Mouse (Mus musculus): Measurements from ENCODE around the gene Ugp2.
"Not testable (repeated sequence)": the region's sequence is repeated elsewhere in the genome, so short reads cannot be mapped to it uniquely, and the experiment has no call there.

The Ugp2 gene

DNA sequence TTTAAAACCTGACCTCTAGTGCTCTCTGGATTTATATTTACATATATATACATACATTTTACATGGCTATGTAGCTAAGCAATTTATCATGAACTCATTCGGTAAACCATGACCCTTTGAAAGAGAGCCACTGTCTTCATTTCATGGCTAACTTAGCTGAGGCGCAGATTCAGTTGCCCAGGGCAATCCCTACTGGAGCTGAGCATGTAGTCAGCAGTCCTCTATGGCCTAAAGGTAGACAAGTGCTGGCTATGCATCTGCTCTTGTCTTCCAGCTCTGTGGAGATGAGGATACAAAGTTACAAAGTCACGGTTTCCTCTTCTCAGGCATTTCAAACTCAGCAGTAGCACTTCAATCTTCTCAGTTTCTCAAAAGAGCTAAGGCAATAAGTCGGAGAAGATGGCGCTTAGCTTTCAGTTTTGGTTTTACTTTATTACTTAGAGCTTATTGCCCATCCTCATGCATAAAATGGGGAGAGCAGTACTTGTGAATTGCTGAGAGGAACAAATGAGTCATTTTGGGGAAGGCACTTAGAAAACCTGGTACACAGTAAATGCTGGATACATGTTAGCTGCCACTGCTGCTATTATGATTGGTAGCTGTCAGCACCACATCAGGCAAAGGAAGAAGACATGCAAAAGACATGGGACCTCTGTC is 38.2 kb downstream of the Ugp2 start:
- peak; percentile 21 for DNase-seq (ENCODE audit: low read depth)

DNA sequence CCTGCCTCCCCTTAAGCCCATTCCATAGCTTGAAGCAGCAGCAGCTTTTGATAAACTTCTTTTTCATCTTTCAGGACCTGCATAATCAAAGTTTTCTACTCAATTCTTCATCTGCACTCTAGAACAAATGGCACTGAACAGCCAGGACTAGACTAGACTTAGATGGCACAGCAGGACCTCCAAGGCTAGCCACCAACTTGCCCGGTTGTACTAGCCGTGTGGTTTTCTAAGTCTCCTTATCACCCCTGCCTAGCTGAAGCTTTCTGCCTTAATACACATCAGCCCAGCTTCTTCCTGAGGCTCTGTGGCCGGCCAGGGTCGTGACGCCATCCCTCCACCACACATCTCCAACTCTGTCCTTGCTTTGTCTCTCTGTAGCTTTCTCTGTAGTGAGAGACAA is 42.9 kb downstream of the Ugp2 start:
- no peak for DNase-seq (ENCODE audit: low read depth)

DNA sequence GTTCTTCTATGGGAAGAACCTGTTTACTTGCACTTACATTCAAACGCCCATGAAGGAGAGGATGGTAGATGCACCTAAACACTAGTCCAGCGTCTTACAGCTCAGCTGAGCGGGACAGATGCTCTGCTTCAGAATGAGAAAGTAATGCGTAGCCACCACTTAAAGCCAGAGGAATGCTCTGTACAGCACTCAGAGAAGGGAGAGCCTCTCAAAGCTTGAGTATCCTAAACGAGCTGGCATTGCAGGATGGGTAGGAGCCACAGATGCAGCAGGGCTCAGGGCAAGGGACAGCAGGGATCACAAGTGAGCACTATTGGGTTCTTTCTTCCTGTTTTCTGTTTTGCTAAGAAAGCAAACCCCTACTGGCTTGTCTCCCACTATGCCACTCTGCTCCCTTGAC is 43.5 kb downstream of the Ugp2 start:
- no peak for DNase-seq (ENCODE audit: low read depth)

DNA sequence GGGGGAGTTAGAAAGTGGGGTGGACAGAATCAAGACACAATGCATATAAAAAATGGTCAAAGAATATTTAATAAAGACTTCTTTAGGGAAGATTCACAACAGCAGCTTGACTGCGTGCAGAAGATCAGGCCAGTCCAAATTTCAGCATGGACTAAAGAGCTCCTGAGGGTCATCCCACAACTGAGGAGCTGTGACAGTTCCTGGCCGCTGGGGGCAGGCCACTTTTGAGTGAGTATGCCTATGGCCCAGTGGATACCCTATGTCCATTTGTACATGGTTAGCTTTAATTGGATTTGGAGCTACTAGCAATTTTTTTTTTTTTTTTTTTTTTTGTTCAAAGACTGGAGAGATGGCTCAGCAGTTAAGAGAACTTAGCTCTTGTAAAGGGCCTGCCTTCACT is 44.2 kb downstream of the Ugp2 start:
- no peak for DNase-seq (ENCODE audit: low read depth)

DNA sequence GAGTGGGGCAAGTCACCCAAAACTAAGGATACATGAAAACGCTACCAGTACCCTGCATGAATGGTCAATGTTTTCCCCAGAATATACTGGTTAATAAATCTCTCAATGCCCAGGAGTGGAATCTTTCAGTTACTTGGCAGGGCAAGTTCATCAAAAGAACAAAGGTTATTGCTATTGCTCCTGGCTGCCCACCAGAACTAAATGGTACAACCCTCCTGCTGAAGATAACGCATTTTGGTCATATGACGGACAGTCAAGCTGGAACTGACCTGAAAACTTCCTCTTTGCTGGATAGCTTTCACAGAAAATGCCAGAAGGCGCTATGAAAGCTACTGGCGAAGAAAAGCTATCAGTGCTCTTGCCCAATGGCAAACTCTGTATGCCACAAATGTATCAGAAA is 45.2 kb downstream of the Ugp2 start:
- DNase-seq (ENCODE audit: low read depth): no peak

DNA sequence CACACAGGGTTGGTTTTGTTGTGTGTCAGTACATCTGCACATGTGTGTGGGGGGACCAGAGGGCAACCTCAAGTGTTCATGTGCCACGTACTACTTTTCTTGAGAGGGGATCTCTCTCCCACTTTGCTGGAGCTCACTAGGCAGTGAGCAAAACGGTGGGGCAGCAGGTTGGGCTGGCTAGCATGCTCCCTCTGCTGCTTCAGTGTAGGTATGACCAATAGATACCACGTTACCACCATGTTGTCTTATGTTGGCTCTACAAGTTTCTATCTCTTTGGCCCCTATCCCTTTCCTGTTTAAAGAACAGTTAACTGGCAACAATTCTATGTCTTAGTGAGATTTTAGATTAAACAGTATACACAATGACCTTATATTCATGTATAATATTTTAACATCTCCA is 48.7 kb downstream of the Ugp2 start:
- no peak for DNase-seq (ENCODE audit: low read depth)

DNA sequence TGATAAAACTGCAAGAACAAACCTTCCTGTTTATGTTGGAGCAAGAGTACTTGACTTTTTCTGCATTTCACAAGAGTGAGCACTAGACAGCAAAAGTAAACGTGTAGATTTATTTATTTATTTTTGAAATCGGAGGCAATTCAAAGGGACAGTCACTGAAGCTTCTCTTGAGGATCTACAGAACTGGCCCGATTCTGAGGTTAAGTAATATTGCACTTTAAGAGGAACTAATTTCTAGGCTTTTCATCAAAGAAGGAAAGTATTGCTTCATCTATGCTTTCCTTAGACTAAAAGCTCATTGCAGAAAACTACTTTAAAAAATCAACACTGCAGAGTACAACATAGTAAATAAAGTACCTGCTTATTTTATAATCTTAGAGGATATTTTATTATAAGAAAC is 49.4 kb downstream of the Ugp2 start:
- no peak for DNase-seq (ENCODE audit: low read depth)

DNA sequence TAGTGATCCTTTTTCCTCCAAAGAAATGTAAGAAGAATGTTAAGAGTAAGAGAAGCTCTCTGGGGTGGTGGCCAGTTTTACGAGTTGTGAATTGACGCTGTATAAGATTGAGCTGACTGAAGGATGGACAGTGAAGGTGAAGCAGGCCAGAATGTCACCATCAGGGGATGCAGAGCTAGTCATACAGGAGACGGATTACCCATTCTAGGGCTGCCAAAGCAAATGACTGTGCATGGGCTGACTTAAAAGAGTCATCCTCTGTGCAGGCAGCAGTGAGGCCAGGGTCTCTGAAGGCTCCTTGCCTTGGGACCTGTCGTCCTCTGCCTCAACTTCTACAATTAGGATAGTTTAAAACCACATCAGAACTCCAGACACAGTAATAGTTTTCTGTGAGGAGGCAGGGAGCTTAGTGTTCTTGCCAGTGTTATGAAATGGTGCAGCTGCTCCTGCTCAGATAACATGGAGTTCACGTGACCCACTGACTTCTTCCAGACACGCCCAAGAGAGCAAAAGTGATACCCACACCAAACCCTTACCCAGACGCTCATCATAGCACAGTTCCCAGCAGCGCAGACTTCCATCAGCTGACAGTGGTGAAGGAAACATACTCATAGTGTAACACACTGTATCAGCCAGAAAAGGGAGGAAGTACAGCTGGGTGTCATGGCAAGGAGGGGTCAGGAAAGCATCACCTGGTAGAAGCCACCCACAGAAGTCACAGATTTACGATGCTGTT is 56.9 kb downstream of the Ugp2 start:
- DNase-seq (ENCODE audit: low read depth): no peak

DNA sequence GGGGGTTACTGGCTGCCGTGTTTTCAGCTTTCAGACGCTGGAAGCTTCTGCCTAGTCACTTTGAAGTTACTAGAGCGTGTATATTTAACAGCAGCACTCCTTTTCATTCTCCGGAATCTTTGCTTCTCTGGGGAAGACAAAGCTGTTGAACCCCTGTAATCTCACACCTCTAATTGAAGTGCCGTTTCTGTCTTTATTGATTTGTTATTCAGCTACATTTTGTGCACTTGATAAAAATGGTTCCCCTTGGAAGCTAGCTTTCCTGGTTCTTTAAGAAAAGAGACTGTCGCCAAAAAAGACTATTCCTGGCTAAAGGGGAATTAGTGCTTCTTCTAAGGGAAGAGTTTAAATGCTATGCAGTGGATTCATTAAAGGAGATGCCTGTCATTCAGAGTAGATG is 61.5 kb downstream of the Ugp2 start:
- DNase-seq (ENCODE audit: low read depth): no peak

DNA sequence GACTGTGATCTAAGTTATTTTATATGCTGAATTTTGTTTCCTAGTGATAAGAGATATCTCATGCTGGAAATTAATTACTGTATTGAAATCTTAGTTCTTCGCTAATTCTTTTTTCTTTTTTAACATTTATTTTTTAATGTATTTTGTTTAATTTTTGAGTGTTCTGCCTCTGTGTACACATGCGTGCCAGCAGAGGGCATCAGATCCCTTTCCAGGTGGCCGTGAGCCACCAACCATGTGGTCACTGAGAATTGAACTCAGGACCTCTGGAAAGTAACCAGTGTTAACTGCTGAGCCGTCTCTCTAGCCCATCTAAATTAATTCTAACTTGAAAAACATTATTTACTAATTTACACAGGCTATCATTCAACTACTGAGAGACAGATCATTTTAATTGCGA is 62.9 kb downstream of the Ugp2 start:
- DNase-seq (ENCODE audit: low read depth): peak; percentile 40

DNA sequence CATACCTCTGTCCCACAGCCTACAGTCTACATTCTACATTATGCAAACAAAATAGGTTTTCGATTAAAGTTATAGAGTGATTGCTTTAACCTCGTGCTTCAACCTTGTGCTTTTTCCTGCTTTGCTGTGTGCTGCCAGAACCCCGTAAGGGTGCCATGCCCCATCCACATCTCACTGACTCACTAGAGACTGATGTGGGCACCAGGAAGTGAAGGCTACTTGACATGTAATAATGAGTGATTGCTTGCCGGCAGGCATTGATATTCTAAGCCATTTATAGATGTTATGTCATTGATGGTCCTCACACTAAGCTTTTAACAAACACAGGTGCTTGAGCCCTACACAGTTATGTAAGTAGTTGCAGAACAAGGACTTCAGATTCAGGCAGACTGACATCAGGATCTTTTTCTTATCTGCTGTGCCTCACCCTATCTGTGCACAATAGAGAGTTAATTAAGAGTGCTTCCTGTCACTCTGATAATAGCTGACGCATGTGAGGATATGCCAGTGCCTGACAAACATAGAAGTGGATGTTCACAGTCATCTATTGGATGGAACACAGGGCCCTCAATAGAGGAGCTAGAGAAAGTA is 63.8 kb downstream of the Ugp2 start:
- DNase-seq (ENCODE audit: low read depth): no peak

DNA sequence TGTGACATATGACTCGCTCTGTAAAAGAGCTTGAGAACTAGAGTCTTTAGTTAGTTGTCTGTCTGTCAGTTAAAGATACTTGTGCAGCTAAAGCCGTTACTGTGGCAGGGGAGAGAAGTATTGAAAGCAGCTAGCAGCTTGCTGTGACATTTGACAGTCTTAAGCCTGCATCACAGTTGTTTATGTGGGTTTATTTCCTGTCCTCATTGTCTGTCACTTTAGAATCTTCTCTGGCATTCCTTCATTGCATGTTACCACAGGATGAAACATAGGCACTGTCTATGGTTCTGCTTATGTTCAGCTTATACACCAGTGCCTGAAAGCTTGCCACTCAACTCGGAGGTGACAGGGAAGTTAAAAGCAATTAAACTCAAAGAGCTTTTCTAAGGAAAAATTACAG is 67.4 kb downstream of the Ugp2 start:
- peak; percentile 42 for DNase-seq (ENCODE audit: low read depth)

DNA sequence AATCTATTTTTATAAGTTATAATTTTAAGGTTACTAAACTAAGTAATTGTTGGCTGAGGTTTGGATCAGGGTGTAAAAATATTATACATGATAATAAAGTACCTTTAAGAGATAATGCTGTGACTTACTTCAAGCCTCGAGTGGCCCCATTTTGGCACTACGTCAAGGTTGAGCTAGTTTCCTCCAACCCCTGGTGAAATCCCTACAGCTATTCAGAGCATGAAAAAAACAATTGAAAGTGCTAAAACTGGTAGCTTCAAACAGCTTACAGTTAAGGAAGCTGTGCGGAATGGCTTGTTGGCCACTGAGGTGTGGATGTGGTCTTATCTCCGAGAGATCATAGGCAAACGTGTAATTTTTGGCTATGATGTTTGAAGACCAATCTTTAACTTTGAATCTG is 75.5 kb downstream of the Ugp2 start:
- no peak for DNase-seq (ENCODE audit: low read depth)

DNA sequence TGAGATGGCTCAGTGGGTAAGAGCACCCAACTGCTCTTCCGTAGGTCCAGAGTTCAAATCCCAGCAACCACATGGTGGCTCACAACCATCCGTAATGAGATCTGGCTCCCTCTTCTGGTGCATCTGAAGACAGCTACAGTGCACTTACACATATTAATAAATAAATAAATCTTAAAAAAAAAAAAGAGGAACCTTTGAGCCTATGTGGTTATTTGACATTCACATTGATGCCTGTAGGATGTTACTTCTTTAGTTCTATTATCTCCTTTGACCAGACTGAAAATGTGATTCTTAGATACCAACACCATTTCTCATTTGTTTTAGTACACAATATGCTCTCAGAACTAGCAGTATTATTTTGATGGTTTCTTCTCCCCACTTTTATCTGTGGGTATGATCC is 82.8 kb downstream of the Ugp2 start:
- not testable (repeated sequence) for DNase-seq (ENCODE audit: low read depth)

DNA sequence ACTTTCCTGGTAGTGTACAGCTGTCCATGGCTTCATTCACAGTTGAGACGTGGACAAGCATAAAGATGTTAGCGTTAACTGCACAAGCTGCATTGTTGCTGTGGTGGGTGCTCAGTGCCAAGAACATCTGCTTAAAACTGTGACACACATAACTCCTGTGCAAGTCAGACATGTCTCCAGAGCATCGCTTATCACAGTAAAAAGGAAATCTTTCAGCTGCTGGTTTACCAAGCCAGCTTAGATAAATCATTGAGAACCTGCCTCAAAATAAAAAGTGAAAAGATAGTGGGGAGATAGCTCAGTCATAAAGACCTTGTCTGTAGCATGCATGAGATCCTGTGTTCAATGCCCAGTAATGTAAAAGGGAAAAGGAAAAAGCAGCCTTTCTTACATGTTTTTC is 84.6 kb downstream of the Ugp2 start:
- DNase-seq (ENCODE audit: low read depth): no peak

DNA sequence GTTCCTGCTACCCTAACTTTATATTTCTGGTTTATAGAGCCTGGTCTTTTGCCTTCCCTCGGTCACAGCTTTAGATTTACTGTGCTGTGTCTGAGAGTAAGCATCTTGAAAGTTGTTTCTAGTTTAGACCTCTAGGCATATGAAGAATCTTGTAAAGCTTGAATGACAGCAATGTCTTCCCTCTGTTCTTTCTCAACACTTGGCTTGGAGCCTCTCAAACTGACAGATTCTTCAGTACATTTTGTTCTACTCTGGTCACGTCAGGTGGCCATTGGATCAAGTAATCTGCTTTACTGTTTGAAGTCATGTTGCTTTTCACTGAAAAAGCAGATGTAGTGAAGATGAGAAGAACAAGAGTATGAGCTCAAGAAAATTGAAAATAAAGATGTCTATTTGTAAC is 94.8 kb downstream of the Ugp2 start:
- no peak for DNase-seq (ENCODE audit: low read depth)
